Mouse (Mus musculus): ENCODE data around the gene Tmco1. TPM values are rescaled to one million over a fixed set of nuclear protein-coding genes. Genes with fewer than 3 reads are reported as not detected.
"Not testable (repeated sequence)": the region's sequence is repeated elsewhere in the genome, so short reads cannot be mapped to it uniquely, and the experiment has no call there.

The Tmco1 gene
- polyA plus RNA-seq, 1 experiment from 2014 or later, result 63.5 TPM

- H3K27ac ChIP-seq, result no peak overlapping the region
- WGBS, result 23% methylated on average over 12 of the region's 12 CpGs
- peaks cover 12% of the 10 kb centered on the region for H3K36me3 ChIP-seq
- H3K27me3 ChIP-seq, result peaks cover 21% of the 10 kb centered on the region
- no peak for ATAC-seq (ENCODE audit: insufficient number of reproducible peaks, insufficient read depth, low FRiP score, low TSS enrichment, low read depth)
- H3K4me2 ChIP-seq, result no peak overlapping the region
- no peak overlapping the region for H3K9ac ChIP-seq (replicated peaks)
- no peak overlapping the region for H3K4me3 ChIP-seq (replicated peaks)
- H3K4me1 ChIP-seq (replicated peaks), result no peaks in the 10 kb centered on the region
- no peaks in the 10 kb centered on the region for H3K9me3 ChIP-seq
Measured at GRCm38 (mm10) chr1:167337463-167338095, 29.4 kb downstream of the Tmco1 start.

- H3K4me3 ChIP-seq (replicated peaks), result no peak overlapping the region
- 85% methylated on average over 7 of the region's 9 CpGs for WGBS
- H3K9ac ChIP-seq (replicated peaks), result no peak overlapping the region
- H3K4me2 ChIP-seq, result no peak overlapping the region
- peaks cover 21% of the 10 kb centered on the region for H3K27me3 ChIP-seq
- no peaks in the 10 kb centered on the region for H3K9me3 ChIP-seq
- no peaks in the 10 kb centered on the region for H3K4me1 ChIP-seq (replicated peaks)
- H3K36me3 ChIP-seq, result no peaks in the 10 kb centered on the region
- H3K27ac ChIP-seq, result no peak overlapping the region
- ATAC-seq (ENCODE audit: insufficient number of reproducible peaks, insufficient read depth, low FRiP score, low TSS enrichment, low read depth), result no peak
Measured at GRCm38 (mm10) chr1:167339177-167339781, 31.1 kb downstream of the Tmco1 start.

- H3K36me3 ChIP-seq, result no peaks in the 10 kb centered on the region
Measured at GRCm38 (mm10) chr1:167340111-167340787, 32.1 kb downstream of the Tmco1 start.

GRCm38 (mm10) chr1:167340910-167341528 is 32.8 kb downstream of the Tmco1 start:
- H3K4me3 ChIP-seq (replicated peaks), result no peak overlapping the region
- H3K4me2 ChIP-seq, result peak overlapping the region; percentile 76; the same call in 1 of the 2 replicates
- no peak overlapping the region for H3K27ac ChIP-seq
- no peak overlapping the region for H3K9ac ChIP-seq (replicated peaks)
- H3K27me3 ChIP-seq, result peaks cover 21% of the 10 kb centered on the region
- 94% methylated on average over 3 of the region's 3 CpGs for WGBS
- peak; percentile 26; the same call in 1 of the 2 replicates for ATAC-seq (ENCODE audit: insufficient number of reproducible peaks, insufficient read depth, low FRiP score, low TSS enrichment, low read depth)
- no peaks in the 10 kb centered on the region for H3K4me1 ChIP-seq (replicated peaks)
- H3K9me3 ChIP-seq, result no peaks in the 10 kb centered on the region
- H3K36me3 ChIP-seq, result no peaks in the 10 kb centered on the region

More at GRCm38 (mm10) chr1:167340111-167340787, 32.1 kb downstream of the Tmco1 start:
- Histone ChIP-seq H3K9me3 (no peaks in the 10 kb centered on the region), H3K27me3 (peaks cover 21% of the 10 kb centered on the region), H3K4me2 (peak overlapping the region; percentile 76), H3K4me3 (replicated peaks) (peak overlapping the region; percentile 48), H3K9ac (replicated peaks) (peak overlapping the region; percentile 60), H3K27ac (no peak overlapping the region), H3K4me1 (replicated peaks) (no peaks in the 10 kb centered on the region)
- WGBS, result 1% methylated on average over 47 of the region's 47 CpGs
- no peak for ATAC-seq (ENCODE audit: insufficient number of reproducible peaks, insufficient read depth, low FRiP score, low TSS enrichment, low read depth)

GRCm38 (mm10) chr1:167342831-167343230 is 34.7 kb downstream of the Tmco1 start:
- Histone ChIP-seq H3K36me3 (no peaks in the 10 kb centered on the region), H3K27me3 (peaks cover 21% of the 10 kb centered on the region), H3K9ac (replicated peaks) (no peak overlapping the region), H3K4me3 (replicated peaks) (no peak overlapping the region), H3K4me1 (replicated peaks) (no peaks in the 10 kb centered on the region), H3K27ac (no peak overlapping the region), H3K4me2 (no peak overlapping the region), H3K9me3 (no peaks in the 10 kb centered on the region)
- 89% methylated on average over 10 of the region's 10 CpGs for WGBS
- ATAC-seq (ENCODE audit: insufficient number of reproducible peaks, insufficient read depth, low FRiP score, low TSS enrichment, low read depth), result no peak

- 94% methylated on average over 10 of the region's 10 CpGs for WGBS
- not testable (repeated sequence) for H3K9me3 ChIP-seq; H3K4me3 ChIP-seq (replicated peaks); ATAC-seq (ENCODE audit: insufficient number of reproducible peaks, insufficient read depth, low FRiP score, low TSS enrichment, low read depth); H3K36me3 ChIP-seq; H3K9ac ChIP-seq (replicated peaks); H3K27me3 ChIP-seq; H3K4me2 ChIP-seq; H3K4me1 ChIP-seq (replicated peaks); H3K27ac ChIP-seq
Measured at GRCm38 (mm10) chr1:167345994-167346520, 37.9 kb downstream of the Tmco1 start.

- H3K4me3 ChIP-seq (replicated peaks); H3K9me3 ChIP-seq; H3K4me1 ChIP-seq (replicated peaks); ATAC-seq (ENCODE audit: insufficient number of reproducible peaks, insufficient read depth, low FRiP score, low TSS enrichment, low read depth); H3K36me3 ChIP-seq; H3K27me3 ChIP-seq; H3K27ac ChIP-seq; H3K9ac ChIP-seq (replicated peaks): not testable (repeated sequence)
- WGBS, result 81% methylated on average over 3 of the region's 3 CpGs
- 0 out of 2 replicates have a peak overlapping the region, but pooled peaks have one; percentile 86 for H3K4me2 ChIP-seq
Measured at GRCm38 (mm10) chr1:167349206-167349605, 41.0 kb downstream of the Tmco1 start.

- H3K4me1 ChIP-seq (replicated peaks), result peaks cover 7% of the 10 kb centered on the region; the same call in 1 of the 2 replicates
- peak within 1 kb of the TSS; percentile 69 for H3K4me3 ChIP-seq (replicated peaks)
- peak within 1 kb of the TSS; percentile 73 for H3K9ac ChIP-seq (replicated peaks)
- no peaks in the 10 kb centered on the region for H3K9me3 ChIP-seq
- no peaks in the 10 kb centered on the region for H3K27me3 ChIP-seq
- under 1% methylated on average over 55 of the region's 55 CpGs for WGBS
- H3K4me2 ChIP-seq, result peak within 1 kb of the TSS; percentile 86
- peak; percentile 96 for ATAC-seq (ENCODE audit: insufficient number of reproducible peaks, insufficient read depth, low FRiP score, low TSS enrichment, low read depth)
- H3K27ac ChIP-seq, result peak within 1 kb of the TSS; percentile 80
- H3K36me3 ChIP-seq, result peaks cover 9% of the 10 kb centered on the region
Measured at GRCm38 (mm10) chr1:167349815-167350596, 41.8 kb downstream of the Tmco1 start, which contains the start of gene Aldh9a1. Gene Aldh9a1 (plus strand): TSS chr1:167349991.

GRCm38 (mm10) chr1:167350597-167351415 is 42.6 kb downstream of the Tmco1 start:
- 23% methylated on average over 13 of the region's 13 CpGs for WGBS
- Histone ChIP-seq H3K9ac (replicated peaks) (peak overlapping the region; percentile 73), H3K4me3 (replicated peaks) (peak overlapping the region; percentile 69), H3K4me2 (peak overlapping the region; percentile 86), H3K27me3 (no peaks in the 10 kb centered on the region), H3K4me1 (replicated peaks) (peaks cover 7% of the 10 kb centered on the region; the same call in 1 of the 2 replicates), H3K9me3 (no peaks in the 10 kb centered on the region), H3K36me3 (peaks cover 17% of the 10 kb centered on the region), H3K27ac (peak overlapping the region; percentile 80)
- ATAC-seq (ENCODE audit: insufficient number of reproducible peaks, insufficient read depth, low FRiP score, low TSS enrichment, low read depth), result no peak; the same call in 1 of the 2 replicates

- H3K4me3 ChIP-seq (replicated peaks), result no peak overlapping the region
- 89% methylated on average over 14 of the region's 14 CpGs for WGBS
- H3K9ac ChIP-seq (replicated peaks), result no peak overlapping the region
- no peak overlapping the region for H3K4me2 ChIP-seq
- peaks cover 7% of the 10 kb centered on the region; the same call in 1 of the 2 replicates for H3K4me1 ChIP-seq (replicated peaks)
- H3K27me3 ChIP-seq, result no peaks in the 10 kb centered on the region
- no peak for ATAC-seq (ENCODE audit: insufficient number of reproducible peaks, insufficient read depth, low FRiP score, low TSS enrichment, low read depth)
- no peaks in the 10 kb centered on the region for H3K9me3 ChIP-seq
- no peak overlapping the region for H3K27ac ChIP-seq
- peaks cover 23% of the 10 kb centered on the region for H3K36me3 ChIP-seq
Measured at GRCm38 (mm10) chr1:167352403-167352802, 44.2 kb downstream of the Tmco1 start.
